Mouse (Mus musculus): ENCODE measurements at regions not wholly inside any gene's neighbourhood (a gene's known extent, or its start where the extent isn't known, plus 50 kb on each side); places are given as distances from the start of the nearest gene placed in this dataset.
A peak's percentile ranks its signal among the peaks of the same experiment; 100 is the strongest.

DNA sequence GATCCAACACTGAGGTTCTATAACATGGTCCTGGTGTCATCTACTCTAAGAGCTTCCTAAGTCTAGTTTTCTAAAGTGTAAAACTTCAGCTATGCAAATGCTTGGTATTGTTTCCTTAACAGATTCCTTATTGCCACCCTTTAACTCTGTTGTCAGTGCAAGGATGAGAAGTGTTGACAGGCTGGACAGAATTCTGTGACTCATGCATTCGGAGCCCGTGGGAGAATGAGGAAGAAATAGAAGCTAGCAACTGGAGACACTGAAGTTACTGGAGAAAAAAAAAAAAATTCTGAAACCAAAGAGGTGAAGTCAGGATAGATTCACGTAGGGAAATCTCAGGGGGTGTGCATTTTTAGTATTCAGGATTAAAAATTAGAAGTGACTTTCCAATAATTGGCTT, 128.6 kb upstream of the Pum3 start:
- DNase-seq = no peak

DNA sequence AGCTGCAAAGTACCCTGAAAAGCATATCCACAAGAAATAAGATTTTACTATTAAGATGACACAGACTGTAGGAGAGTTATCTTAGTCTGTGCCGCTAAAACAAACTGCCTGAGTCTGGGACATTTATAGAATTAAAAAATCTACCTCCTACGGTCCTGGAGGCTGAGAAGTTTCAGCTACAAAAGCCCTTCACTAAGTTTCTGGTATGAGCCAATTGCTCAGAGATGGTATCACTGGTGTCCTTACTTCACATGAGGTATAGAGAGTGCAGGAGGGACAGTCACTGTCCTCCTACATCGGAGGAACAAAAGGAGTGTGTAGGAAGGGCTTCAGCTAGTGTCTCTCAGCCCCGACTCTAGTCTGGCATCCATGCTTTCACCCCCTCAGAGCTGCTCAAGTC, 127.1 kb upstream of the Pum3 start:
- DNase-seq = no peak

DNA sequence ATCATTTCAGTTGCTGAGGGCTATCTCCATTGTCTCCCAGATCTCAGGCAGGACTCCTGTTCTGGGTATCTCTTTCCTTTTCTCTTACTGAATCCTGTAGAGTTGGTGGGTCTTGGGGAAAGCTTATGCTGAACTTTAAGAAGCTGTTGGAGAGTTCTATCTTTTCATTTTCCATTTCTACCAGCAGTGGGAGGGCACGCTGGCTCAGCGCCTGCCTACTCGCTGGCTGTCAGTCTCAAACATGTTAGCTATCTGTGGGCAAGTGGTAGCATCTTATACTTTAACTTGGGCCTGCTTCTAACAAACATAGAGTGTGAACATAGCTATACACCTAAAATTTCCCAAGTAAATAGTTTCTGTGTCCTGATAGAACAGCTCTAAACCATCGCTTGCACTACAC, 125.2 kb upstream of the Pum3 start:
- no peak for DNase-seq

DNA sequence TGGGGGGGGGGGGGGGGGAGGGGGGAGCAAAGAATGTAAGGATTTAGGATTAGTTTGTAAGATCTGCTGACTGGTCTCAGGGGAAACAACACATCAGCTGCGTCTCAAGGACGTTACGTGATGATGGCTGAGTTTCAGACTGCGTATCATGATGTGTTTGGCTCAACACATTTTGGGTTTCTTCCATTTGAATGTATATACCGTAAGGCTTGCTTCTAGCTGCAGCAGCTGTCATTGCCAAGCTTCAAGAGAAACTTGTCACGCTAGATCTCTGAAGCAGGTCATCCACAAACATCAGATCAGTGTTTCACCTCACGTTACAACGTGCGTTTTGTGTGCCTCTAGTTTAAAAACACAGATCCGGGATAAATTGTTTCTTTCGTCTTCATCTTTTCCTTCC, 123.6 kb upstream of the Pum3 start:
- no peak for DNase-seq

DNA sequence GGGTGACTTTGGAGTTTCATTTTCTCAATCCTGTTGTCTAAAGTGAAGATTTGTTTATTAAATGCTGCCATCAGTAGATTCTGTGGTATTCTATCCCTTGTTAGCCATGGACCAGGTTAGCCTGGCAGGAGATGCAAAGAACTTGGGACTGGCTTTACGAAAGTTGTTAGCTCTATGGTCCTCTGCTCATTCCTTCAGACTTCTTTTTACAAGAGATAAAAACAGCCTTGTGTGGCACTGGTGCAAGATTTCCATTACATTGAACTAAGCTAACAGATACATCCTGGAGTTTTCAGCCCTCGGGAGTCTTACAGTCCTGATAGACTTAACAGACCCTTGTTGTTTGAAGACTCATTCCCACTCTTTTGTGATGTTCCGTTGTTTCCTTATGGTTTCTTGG, 108.1 kb upstream of the Pum3 start:
- DNase-seq = no peak

DNA sequence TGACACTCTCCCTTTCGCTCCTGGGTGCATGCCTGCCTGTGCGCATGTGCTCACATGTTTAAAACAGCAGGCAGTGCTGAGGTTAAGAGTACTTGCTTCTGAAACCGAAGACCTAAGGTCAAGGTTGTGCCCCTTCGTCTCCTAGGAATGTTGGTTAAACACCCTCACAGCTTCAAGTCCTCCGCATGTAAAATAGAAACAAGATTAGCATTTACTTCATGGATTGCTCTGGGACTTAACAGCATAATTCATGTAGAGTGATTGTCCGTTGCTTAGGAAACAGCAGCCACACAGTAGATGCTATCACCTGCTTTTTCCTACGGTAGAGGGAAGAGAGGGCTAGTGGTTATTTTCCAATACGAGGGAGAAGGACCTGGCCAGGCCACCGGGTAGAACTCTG, 107.4 kb upstream of the Pum3 start:
- DNase-seq = no peak

DNA sequence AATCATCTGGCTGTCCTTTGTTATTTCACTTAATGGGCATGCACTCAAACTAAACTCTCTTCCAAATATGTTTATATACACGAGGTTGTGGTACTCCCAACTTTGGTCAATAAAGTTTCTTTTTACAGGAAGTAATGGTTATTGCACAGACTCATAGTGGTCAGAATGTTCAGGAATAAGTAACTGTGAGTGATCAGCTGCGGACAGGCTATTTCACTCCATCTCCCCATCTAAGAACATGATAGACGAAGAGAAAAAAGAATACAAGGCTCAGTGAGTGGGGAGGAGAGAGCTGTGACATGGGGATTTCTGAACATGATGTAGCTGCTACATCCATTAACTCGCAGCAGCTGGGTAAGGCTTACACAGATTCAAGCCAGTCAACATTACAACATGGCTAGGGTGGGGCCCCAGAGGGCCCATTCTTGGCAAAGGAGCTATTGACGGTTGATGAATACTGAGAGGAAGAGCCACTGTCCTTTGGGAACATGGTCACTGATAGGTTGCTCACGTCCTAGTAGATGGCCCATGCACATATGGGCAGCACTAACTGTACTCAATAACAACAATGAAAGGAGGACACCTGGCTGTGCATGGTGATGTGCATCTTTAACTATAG, 98.4 kb upstream of the Pum3 start:
- DNase-seq = no peak

DNA sequence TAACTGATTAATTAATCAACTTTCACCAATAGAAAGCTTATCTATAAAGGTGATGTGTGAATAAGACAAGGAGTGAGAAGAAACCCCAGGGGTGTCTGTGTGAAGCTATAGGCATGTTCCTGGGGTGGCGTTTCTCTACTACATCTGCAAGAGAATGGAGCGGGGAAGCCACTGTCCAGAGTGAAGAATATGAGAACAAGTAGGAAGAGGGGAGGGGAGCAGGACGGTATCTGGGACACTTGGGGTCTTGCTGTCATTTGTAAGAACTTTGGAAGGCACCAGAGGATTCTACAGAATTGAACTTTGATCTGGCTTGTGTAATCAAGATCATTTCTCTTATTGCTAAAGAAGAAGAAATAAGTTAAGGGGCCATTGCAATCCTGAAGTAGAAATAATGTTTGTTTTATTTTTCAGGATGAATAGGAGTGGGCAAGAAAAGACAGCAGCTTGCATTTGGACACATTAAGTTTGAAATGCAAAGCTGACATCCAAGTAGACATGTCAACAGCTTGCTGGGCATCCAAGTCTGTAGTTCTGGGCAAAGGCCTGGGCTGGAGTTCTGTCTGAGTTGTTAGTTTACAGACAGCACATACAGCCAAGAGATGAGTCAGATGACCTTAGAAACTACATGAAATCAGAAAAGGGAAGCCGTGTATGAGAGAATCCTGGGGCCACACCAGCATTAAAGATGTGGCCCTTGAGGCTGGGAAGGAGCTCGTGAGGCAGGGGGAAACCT, 89.9 kb upstream of the Pum3 start:
- DNase-seq = no peak

DNA sequence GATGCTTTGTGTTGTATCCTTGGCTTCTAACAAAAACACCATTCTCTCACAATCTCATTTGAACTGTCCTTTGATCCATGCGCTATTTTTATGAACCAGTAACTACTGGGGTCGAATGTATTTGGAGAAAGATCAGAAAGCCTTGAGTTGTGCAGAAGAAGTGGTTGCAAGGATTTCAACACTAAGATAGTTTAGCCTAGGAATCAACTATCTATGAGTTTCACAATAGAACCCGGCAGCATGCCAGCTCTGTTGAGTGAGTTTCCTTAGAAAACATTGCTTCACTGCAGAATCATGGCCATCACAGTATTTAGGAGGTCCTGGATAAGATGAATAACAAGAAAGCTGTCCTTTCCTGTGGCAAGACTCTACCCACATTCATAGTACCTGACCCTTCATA, 84.6 kb upstream of the Pum3 start:
- no peak for DNase-seq

DNA sequence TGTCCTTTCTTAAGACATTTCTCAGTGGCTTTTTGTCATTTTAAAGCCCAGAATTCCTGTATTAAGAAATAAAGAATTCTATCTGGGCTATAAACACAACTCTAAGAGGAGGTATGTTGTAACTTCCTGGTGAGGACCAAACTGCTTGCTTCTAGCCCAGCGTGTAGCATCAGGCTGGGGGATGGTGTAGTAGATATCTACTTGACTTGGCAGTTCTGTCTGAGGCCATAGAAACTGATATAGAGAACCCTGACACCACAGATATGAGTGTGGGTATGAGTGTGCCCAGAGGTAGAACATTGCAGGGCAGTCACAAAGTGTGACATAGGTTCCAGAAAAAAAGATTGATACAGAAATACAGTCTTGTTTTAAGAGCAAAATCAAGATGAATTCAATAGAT, 83.9 kb upstream of the Pum3 start:
- no peak for DNase-seq

DNA sequence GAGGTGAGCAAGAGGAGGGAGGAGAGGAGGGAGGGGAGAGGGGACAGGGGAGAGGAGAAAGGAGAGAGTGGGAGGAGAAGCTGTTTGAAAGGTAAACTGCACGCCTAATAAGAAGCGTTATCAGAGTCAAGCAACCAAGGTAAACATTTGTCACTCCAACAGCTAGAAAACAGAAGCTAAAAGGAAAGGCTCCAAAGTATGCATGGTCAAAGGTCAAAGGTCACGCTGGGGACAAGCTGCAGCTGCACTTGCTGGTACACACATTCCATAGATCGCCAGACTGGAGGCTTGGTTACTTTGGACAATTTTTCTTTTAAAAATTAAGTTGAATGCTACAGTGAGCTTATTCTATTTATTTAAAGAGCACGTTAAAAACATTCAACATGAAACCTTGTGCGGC, 81.7 kb upstream of the Pum3 start:
- no peak for DNase-seq

DNA sequence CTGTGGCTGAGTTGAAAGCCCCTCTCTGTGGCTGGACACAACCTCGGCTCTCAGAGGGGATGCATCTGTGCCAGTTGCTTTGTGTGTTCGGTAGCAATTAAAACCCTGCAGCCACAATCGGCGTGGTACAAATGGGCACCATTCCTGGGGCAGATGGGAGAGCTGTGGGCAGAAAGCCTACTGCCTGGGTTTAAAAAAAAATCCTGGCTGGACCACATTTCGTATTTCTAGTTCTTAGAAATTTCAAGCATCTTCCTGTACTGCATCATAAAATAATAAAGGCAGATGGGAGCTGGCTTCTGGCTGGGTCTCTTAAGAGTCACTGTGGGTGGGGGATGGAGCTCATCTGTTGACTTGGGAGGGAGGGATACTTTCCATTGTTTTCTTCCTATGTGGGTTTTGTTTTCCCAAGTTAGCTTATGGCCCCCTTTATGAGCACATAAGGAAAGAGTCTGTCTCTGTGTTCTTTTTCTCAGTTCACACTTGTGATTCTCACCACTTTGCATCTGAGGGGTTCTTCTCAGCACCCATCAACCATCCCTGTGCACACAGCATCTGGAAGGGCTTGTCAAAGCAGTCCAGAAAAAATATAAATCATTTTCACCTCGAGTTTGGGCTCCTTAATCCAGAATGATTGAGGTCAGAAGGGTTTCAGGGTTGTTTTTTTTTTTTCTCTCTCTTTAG, 80.5 kb upstream of the Pum3 start:
- DNase-seq = no peak

DNA sequence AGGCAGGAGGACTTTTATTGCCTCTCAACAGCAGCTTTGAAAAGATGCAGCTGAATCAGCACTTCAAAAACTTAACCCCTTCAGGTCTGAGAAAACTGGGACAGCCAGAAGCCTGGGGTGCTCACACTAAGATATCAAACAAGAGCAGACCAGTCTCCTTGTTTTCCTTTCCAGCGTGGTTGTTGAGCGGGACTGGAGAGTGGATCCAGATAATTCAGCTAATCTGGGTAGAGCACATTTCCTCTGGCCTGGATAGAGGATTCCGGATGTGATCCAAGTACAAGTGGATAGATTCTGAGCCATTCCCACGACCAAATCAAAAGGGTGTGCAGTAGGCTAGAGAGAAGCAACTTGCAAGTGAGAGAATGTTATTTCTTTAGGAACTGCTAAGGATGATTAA, 68.7 kb upstream of the Pum3 start:
- no peak for DNase-seq

DNA sequence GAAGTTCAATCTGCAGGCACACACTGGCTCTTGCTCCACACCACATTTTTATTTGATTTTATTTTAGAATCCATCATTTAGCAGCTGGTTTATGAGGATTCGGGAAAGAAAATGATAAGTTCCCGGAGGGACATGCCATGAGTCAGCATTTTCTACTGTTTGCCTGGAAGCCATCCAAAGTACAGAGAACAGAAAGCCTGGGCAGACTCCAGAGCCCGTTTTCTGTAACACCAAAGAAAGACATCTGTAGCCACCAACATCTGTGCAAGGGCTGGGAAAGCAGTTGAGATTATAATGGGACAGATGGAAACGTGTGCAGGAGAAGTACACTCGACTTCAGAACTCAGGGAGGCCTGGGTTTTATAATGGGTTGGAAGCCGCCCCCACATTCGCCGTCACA, 62.8 kb upstream of the Pum3 start:
- DNase-seq = peak; percentile 35

DNA sequence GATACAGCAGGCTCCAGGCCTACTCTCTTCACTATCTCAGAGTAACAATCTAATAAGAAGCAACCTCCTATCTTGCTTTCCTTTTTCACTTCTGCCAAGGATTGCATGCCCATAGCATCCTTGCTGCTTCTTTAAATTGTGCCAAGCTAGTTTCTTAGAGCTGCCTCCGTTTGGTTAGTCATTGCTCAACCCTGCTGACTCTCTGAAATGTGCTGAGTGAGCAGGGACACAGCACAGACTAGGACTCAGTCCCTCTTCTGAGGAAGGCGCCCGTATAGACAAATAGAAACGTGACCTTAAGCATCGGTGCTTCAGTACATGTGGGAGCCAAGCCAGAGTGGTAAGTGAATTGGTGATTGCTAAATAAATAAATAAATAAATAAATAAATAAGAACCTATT, 62.2 kb upstream of the Pum3 start:
- DNase-seq = no peak

DNA sequence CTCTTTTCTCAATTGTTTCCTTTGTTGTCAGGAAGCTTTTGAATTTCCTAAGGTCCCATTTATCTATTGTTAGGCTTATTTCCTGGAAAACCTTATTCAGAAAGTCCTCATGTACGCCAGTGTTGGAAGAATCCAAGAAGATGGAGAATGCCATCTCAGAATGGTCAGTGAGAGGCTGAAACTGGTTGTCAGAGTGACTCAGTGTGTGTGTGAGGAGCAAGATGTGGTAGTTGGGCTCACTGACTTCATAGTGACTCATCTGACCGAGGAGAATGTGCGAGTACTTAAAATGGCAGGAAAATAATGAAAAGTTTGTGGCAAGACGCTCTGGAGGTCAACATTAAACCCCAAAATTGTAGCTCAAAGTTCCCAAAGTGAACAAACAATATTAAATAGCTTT, 59.4 kb upstream of the Pum3 start:
- DNase-seq = no peak

Data from kidney, postnatal 25 days (tissue).